ENCODE assay signal across 9 mouse cellular contexts in the genomic region with DNA sequence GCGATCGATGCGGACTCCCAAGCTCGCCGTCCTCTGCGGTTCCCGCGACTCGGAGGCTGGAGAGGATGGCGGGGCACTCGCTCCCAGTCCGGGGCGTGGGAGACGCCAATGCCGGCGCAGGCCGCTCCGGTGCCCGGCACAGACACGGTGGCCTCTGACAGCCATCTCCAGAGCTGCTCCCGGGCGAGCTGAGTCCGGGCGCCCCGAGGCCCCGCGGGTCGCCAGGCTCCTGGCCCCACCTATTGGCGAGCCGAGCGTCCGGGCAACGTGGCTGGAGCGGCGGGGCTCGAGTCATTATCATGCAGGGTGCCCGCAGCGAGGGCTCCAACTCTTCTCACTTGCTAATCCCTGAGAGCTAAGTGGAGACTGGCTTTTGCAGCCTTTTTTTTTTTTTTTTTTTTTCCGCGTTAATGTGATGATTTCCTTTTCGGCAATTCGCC. TPM values are rescaled to one million over a fixed set of nuclear protein-coding genes. Genes with fewer than 3 reads are reported as not detected.
DNase-seq lines count a peak whose midpoint lies in the region; ATAC-seq and TF ChIP-seq lines count a peak whose summit lies in the region.
"Had no signal": no experiment of that assay in that cellular context is flagged by ENCODE, and none has a peak within 500 bp of the region (broad histone marks: within the 10 kb centered on the region; RNA-seq: fewer than 3 reads in every experiment).

No protein-coding gene starts in this region.

- intact Hi-C loops in heart, postnatal 25 days (cut with DNase I): no loop called here

- H3K9me3 ChIP-seq in heart, embryonic 12.5 days (replicated peaks): no peaks in the 10 kb centered on the region
- H3K9me3 ChIP-seq in forebrain, embryonic 15.5 days: no peaks in the 10 kb centered on the region
- no peaks in the 10 kb centered on the region for H3K9me3 ChIP-seq in intestine, embryonic 14.5 days (ENCODE audit: control insufficient read depth, low read length)
- no peaks in the 10 kb centered on the region for H3K9me3 ChIP-seq in limb, embryonic 15.5 days

- TF ChIP-seq CTCF in cerebellum, adult 2 months (IDR thresholded peaks at IDR 0.05; ENCODE audit: borderline replicate concordance, insufficient read depth, low read depth, low read length): no peak

- H3K4me3 ChIP-seq in heart, embryonic 12.5 days: peak overlapping the region; percentile 72
- H3K4me3 ChIP-seq in cerebellum, adult 2 months (replicated peaks; ENCODE audit: insufficient read depth, low read depth, low read length): peak overlapping the region; percentile 82
- peak overlapping the region; percentile 56 for H3K4me3 ChIP-seq in forebrain, embryonic 15.5 days
- H3K4me3 ChIP-seq in intestine, embryonic 14.5 days (ENCODE audit: low read depth, low read length): peak overlapping the region; percentile 58
- peak overlapping the region; percentile 63 for H3K4me3 ChIP-seq in limb, embryonic 15.5 days

- peak; percentile 67 for ATAC-seq in heart, embryonic 12.5 days (ENCODE audit: insufficient number of reproducible peaks, low FRiP score)
- peak; percentile 62 for ATAC-seq in forebrain, embryonic 15.5 days (replicated peaks)
- peak; percentile 69 for ATAC-seq in intestine, embryonic 14.5 days (replicated peaks; ENCODE audit: low FRiP score, low TSS enrichment, low read depth)
- no peak for ATAC-seq in limb, embryonic 15.5 days (ENCODE audit: insufficient number of reproducible peaks, low FRiP score, low TSS enrichment, low read depth)

- H3K27ac ChIP-seq in heart, embryonic 12.5 days (ENCODE audit: poor library complexity, severe bottlenecking): no peak overlapping the region
- peak overlapping the region; percentile 87 for H3K27ac ChIP-seq in cerebellum, adult 2 months (ENCODE audit: insufficient read depth, low read length)
- 0 out of 2 replicates have a peak overlapping the region, but pooled peaks have one; percentile 44 for H3K27ac ChIP-seq in forebrain, embryonic 15.5 days (replicated peaks)
- H3K27ac ChIP-seq in intestine, embryonic 14.5 days (ENCODE audit: low read depth): no peak overlapping the region
- no peak overlapping the region for H3K27ac ChIP-seq in limb, embryonic 15.5 days

- peaks cover 11% of the 10 kb centered on the region for H3K27me3 ChIP-seq in heart, embryonic 12.5 days (replicated peaks)
- H3K27me3 ChIP-seq in cerebellum, adult 2 months (ENCODE audit: control insufficient read depth, insufficient read depth, low read length): no peaks in the 10 kb centered on the region
- peaks cover 3% of the 10 kb centered on the region; the same call in 1 of the 2 replicates for H3K27me3 ChIP-seq in forebrain, embryonic 15.5 days
- peaks cover 52% of the 10 kb centered on the region for H3K27me3 ChIP-seq in intestine, embryonic 14.5 days (replicated peaks; ENCODE audit: control insufficient read depth, insufficient read depth, low read length)
- peaks cover 46% of the 10 kb centered on the region for H3K27me3 ChIP-seq in limb, embryonic 15.5 days

- H3K36me3 ChIP-seq in heart, embryonic 12.5 days: no peaks in the 10 kb centered on the region
- no peaks in the 10 kb centered on the region for H3K36me3 ChIP-seq in forebrain, embryonic 15.5 days
- H3K36me3 ChIP-seq in intestine, embryonic 14.5 days (ENCODE audit: control insufficient read depth, insufficient read depth, low read length): no peaks in the 10 kb centered on the region
- H3K36me3 ChIP-seq in limb, embryonic 15.5 days: no peaks in the 10 kb centered on the region

- TF ChIP-seq POLR2A in cerebellum, adult 2 months (IDR thresholded peaks at IDR 0.05; ENCODE audit: borderline replicate concordance, insufficient read depth, low read length): peak; percentile 19; the same call in 1 of the 2 replicates

- no peaks in the 10 kb centered on the region for H3K4me1 ChIP-seq in heart, embryonic 12.5 days (replicated peaks)
- H3K4me1 ChIP-seq in cerebellum, adult 2 months (ENCODE audit: control insufficient read depth, insufficient read depth, low read length): no peaks in the 10 kb centered on the region
- H3K4me1 ChIP-seq in forebrain, embryonic 15.5 days: peaks cover 20% of the 10 kb centered on the region
- no peaks in the 10 kb centered on the region for H3K4me1 ChIP-seq in intestine, embryonic 14.5 days (replicated peaks; ENCODE audit: control insufficient read depth, insufficient read depth, low read length)
- H3K4me1 ChIP-seq in limb, embryonic 15.5 days: peaks cover 22% of the 10 kb centered on the region

- H3K4me2 ChIP-seq in heart, embryonic 12.5 days: peak overlapping the region; percentile 85
- peak overlapping the region; percentile 98 for H3K4me2 ChIP-seq in forebrain, embryonic 15.5 days (replicated peaks)
- H3K4me2 ChIP-seq in intestine, embryonic 14.5 days (ENCODE audit: low read length): peak overlapping the region; percentile 90
- peak overlapping the region; percentile 98 for H3K4me2 ChIP-seq in limb, embryonic 15.5 days

- DNase-seq in heart, postnatal 25 days (ENCODE audit: low spot score): no peak
- DNase-seq in cerebellum, adult 2 months: peak; percentile 84 to 86
- DNase-seq in intestine, embryonic 14.5 days (ENCODE audit: low spot score): no peak
- peak; percentile 2 for DNase-seq in ovary, adult 18-20 months (ENCODE audit: low spot score)
- DNase-seq in MN1 (ENCODE audit: low spot score): no peak

- H3K9ac ChIP-seq in heart, embryonic 12.5 days: peak overlapping the region; percentile 71
- peak overlapping the region; percentile 60 for H3K9ac ChIP-seq in forebrain, embryonic 15.5 days (replicated peaks)
- H3K9ac ChIP-seq in intestine, embryonic 14.5 days (ENCODE audit: low read length): 0 out of 2 replicates have a peak overlapping the region, but pooled peaks have one; percentile 16
- 0 out of 2 replicates have a peak overlapping the region, but pooled peaks have one; percentile 45 for H3K9ac ChIP-seq in limb, embryonic 15.5 days

- 0% methylated on average over 42 of the region's 42 CpGs for WGBS in heart, embryonic 12.5 days
- WGBS in cerebellum, adult 2 months: under 1% methylated on average over 42 of the region's 42 CpGs
- WGBS in forebrain, embryonic 15.5 days: 0% methylated on average over 41 of the region's 42 CpGs
- under 1% methylated on average over 42 of the region's 42 CpGs for WGBS in intestine, embryonic 14.5 days
- under 1% methylated on average over 42 of the region's 42 CpGs for WGBS in limb, embryonic 15.5 days

RNA-seq across cellular contexts. Expression of a gene that starts 1.8 kb away (rescaled TPM):
- 1.8 and 2.7 TPM in 2 replicates for polyA plus RNA-seq in heart, embryonic 12.5 days (2016; fragmentation: Nextera tagmentation; extraction: Ambion mirVana)
- total RNA-seq in heart, postnatal 25 days (2021): under 1 TPM in 1 of 2 experiments, not detected in 1; 0.22 TPM
- polyA plus RNA-seq in cerebellum, adult 2 months (2012; rRNA removed): 76.4 and 90.3 TPM in 2 replicates
- polyA plus RNA-seq in forebrain, embryonic 15.5 days (2015; fragmentation: Nextera tagmentation; extraction: Ambion mirVana): 2.5 and 3.9 TPM in 2 replicates
- 0.73 and 0.81 TPM in 2 replicates for polyA plus RNA-seq in intestine, embryonic 14.5 days (2014; fragmentation: Nextera tagmentation; extraction: Ambion mirVana)
- polyA plus RNA-seq in limb, embryonic 15.5 days (2015; fragmentation: Nextera tagmentation; extraction: Ambion mirVana): 1.3 and 1.5 TPM in 2 replicates
- total RNA-seq: heart, adult 18-20 months had no signal

Comparison
In these comparisons a context has a peak if more than half of its experiments do, and no peak if none do; other contexts are left out.
1. H3K27ac ChIP-seq: peak in cerebellum, adult 2 months (single experiment) and forebrain, embryonic 15.5 days (single experiment); none in heart, embryonic 12.5 days (single experiment), intestine, embryonic 14.5 days (single experiment) and limb, embryonic 15.5 days (single experiment).
2. H3K9ac ChIP-seq: peak in every context shown above with its lines; median percentile 71 in heart, embryonic 12.5 days; 60 in forebrain, embryonic 15.5 days; 45 in limb, embryonic 15.5 days; 16 in intestine, embryonic 14.5 days.
3. DNase-seq: peak in cerebellum, adult 2 months (2 of 2) and ovary, adult 18-20 months (single experiment); none in heart, postnatal 25 days (single experiment), intestine, embryonic 14.5 days (single experiment) and MN1 (single experiment).
4. RNA of a gene that starts 1.8 kb away (polyA plus RNA-seq): 76.4 to 90.3 TPM in cerebellum, adult 2 months; 2.5 to 3.9 TPM in forebrain, embryonic 15.5 days, 1.8 to 2.7 TPM in heart, embryonic 12.5 days, 1.3 to 1.5 TPM in limb, embryonic 15.5 days and 0.73 to 0.81 TPM in intestine, embryonic 14.5 days; every median in the first group is over 10 times any median in the second.
5. Peak in every context shown above with its lines, with median percentiles within 50 percentile points of each other: H3K4me2 ChIP-seq and H3K4me3 ChIP-seq.